Mouse (Mus musculus) lung, postnatal 10 days (tissue): ENCODE measurements around the gene Jdp2.
A peak's percentile ranks its signal among the peaks of the same experiment; 100 is the strongest.

ENCODE experiments used
- DNase-seq: peaks from one replicate; pipeline ENCODE4 v3.0.0; 2021

Gene Jdp2

DNA sequence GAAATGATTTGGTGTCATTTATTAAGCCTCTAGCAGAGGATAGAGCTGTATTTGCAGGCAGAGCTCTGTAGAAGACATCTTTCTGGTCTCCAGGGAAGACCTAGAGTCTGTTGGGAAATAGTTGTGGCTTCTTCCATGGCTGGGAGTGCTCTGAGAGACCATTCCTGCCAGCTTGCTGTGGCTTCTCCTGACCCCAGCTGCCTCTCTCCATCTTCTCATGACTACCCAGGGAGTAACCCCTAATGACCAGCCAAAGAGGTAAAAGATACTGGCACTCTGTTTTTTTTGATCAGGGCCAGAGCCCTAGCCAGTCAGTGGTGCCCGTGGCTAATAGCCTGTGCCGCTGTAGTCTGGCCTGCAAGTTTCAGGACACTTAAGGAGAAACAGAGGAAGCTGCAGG lies 3.3 kb downstream of the Jdp2 start:
- no peak for DNase-seq

DNA sequence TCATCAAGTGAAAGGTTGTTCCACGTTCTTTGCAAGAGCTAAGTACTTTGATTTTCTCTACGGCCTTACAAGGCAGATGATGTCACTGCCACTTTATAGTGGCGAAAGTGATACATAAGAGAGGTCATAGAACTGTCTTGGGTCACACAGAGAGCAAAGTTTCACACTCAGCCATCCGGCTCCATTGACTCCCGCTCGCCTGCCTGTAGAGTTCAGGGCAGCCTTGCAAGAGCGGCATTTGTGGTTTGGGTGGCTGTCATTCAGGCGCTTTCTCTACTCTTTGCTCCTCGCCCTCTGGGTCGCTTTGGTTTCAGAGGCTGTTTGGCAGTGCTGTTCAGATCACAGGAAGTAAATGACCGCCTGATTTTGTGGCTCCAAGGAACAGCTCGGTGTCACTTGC lies 4.0 kb downstream of the Jdp2 start:
- DNase-seq, result no peak

DNA sequence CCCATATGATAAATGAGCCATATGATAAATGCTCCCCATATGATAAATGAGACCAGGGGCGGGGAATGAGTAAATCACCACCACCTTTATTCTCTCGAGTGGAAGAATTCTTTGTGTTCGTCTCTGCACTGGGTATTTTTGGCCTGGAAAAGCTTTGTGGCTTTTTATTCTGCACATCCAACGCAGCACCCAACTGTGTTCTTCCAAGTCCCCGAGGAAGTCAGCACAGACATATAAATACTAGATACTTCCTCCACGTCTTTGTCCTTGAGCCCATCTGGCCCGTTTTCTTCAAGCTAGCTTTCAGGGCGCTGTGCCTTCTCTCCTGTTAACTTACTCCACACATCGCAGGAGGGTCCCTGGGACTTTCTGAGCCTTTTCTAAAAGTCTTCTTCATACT lies 4.9 kb downstream of the Jdp2 start:
- DNase-seq, result no peak

GRCm38 (mm10) chr12:85604301-85604998 lies 5.6 kb downstream of the Jdp2 start:
- peak; percentile 59 for DNase-seq

- no peak for DNase-seq
Measured at GRCm38 (mm10) chr12:85607519-85608449, 9.0 kb downstream of the Jdp2 start.

- no peak for DNase-seq
Measured at GRCm38 (mm10) chr12:85610167-85610566, 11.3 kb downstream of the Jdp2 start.

- no peak for DNase-seq
Measured at GRCm38 (mm10) chr12:85614090-85614489, 15.3 kb downstream of the Jdp2 start.

DNA sequence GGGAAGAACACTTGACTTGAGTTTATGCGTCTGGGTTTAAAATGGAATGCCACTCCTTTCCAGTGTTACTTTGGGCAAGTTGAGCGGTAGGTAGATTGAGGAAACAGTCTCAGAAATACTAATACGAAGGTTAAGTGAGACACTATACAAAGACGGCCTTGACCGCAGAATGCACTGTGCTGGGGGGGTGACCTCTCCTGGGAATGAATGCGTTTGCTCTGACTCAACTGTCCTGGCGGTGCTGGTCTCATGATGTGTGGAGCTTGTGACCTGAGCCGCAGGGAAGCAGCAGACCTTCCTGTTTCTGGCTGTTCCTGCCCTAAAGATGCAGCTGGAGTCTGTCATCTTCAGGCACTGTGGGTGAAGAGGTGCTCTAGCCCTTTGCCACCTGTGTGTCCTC lies 16.7 kb downstream of the Jdp2 start:
- no peak for DNase-seq

GRCm38 (mm10) chr12:85617885-85618284 lies 19.1 kb downstream of the Jdp2 start:
- no peak for DNase-seq

GRCm38 (mm10) chr12:85618430-85618829 lies 19.6 kb downstream of the Jdp2 start:
- DNase-seq, result no peak

GRCm38 (mm10) chr12:85619283-85619897 lies 20.6 kb downstream of the Jdp2 start:
- DNase-seq, result no peak

GRCm38 (mm10) chr12:85619898-85620443 lies 21.1 kb downstream of the Jdp2 start:
- no peak for DNase-seq

DNA sequence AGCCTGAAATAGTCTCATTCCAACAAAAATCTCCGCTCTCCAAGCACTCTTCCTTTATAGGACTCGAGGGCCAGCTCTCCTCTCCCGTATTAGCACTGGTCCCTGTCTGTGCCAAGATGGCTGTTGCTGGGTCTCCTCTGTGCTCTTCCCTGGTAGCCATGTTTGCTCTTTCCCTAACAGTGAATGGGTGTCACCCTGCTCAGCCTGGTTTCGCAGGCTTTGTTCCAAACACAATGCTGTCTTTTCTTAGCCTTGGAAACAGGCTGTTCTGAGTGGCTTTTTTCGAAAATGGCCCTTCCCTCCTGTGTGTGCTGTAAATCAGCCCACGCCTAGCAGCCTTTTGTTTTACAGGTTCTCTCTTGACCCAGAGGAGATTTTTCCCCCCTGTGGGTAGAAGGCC lies 22.2 kb downstream of the Jdp2 start:
- DNase-seq, result no peak

DNA sequence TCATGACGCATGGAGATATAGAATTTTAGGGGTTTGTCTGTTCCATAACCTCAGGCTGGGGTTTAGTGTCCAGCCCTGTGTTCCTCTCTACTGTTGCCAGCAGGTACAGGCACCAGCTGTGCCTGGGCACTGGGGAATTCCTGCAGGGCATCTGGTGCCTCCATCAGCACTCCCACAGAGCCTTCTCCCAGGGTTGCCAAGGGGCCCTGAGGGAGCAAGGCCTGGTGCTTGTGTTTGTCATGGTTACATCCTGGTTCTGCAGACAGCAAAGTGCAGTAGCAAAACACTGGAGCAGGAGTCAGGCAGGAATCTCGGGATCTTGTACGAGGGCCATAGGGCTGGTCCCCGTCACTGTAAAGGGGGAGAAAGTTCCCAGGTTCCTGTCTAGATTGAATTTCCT lies 22.8 kb downstream of the Jdp2 start:
- DNase-seq, result no peak

- no peak for DNase-seq
Measured at GRCm38 (mm10) chr12:85623711-85624110, 24.9 kb downstream of the Jdp2 start.

DNA sequence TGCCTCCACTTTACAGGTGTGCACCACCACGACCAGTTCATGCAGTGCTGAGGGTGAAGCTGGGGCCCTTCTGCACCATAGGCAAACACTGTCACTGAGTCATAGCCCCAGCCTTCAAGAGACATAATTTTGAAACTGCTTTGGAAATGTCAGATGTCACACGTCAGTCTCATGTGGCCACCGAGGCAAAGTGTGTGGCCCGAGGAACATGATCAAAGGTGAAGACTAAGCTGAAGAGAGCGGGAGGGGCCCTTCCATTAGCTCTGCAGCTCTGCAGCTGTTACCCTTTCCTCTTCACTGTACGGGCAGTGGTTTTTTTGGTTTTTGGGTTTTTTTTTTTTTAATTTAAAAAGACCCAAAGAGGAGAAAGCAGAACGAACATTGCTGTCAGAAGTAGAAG lies 25.8 kb downstream of the Jdp2 start:
- DNase-seq, result no peak

DNA sequence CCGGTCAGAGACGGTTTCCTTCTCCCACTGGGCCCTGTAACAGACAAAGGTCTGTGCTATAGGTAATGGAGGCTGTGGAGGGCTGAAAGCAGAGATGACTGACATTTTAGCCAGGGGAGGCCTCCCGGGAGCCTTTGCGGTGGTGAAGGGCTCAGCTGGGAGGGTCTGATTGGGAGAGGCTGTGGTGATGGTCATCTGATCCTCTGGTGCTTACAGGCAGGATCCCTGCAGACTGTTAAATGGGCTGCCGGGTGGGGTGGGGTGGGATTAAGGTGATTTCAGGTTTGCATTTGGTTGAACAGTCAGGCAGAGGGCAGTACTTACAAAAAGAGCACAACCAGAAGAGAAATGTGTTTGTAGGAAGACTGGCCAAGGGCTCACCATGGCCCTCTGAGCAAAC lies 27.0 kb downstream of the Jdp2 start:
- no peak for DNase-seq

- DNase-seq, result peak; percentile 84
Measured at GRCm38 (mm10) chr12:85629661-85630481, 31.0 kb downstream of the Jdp2 start.

DNA sequence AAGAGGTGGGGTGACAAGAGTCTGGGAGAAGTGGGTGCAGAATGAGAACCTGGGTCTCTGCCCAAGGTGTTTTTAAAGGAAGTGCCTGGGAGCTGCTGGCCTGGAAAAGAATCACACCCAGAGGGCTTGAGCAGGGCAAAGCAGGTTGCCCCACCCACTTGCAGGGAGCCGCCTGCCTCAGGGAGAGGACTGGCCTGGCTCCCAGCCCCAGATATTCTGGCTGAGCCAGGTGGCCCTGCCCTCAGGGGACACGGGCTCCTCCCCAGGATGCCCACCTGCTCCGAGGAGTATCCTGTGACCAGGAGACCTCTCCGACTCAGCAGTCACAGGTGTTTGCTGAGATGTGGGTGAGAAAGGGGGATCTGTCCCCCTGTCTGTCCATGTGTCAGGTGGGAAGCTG lies 32.4 kb downstream of the Jdp2 start:
- no peak for DNase-seq

GRCm38 (mm10) chr12:85632321-85632720 lies 33.5 kb downstream of the Jdp2 start:
- no peak for DNase-seq

DNA sequence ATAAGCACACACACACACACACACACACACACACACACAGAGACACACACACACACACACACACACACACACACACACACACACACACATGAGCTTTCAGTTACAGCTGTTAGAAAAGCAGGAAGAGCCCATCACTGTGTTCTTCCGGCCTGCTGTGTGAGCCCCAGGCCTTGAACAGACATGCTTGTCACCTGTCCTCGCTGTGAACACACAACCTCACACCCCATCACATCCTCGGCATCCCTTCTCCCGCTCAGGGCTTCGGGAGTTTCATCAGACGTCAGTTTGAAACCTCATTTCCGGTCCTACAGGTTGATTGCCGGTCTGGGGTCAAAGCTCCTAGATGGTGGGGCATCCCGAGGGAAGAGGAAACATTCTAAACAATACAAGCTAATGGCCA lies 39.1 kb downstream of the Jdp2 start:
- DNase-seq, result no peak

DNA sequence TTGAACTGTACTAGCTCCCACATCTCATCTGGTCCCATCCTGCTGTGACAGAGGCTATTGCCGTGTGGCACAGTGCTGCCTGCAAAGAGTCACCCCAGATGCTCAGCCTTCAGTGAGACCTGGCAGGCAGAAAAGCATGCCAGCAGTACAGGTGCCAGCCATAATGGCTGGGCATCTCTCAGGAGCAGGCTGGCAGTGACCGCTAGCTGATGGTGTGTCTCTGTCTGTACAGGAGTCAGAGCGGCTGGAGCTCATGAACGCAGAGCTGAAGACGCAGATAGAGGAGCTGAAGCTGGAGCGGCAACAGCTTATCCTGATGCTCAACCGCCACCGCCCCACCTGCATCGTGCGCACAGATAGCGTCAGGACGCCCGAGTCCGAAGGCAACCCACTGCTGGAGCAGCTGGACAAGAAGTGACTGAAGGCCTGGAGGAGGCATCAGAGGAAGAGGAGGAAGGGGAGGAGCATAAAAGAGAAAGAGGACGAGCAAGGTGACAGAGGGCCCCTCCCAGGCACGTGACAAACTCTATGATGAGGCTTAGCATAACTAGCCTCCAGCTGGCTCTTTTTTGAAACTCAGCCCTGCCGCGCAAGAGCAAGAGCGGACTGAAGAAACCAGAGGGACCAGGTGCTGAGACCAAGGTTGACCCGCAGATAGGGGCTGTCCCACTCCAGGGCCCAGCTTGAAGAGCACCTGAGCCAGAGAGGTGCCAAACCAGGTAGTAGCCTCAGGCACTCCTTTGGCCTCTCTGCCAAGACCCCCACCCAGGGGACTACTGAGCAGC lies 39.9 kb downstream of the Jdp2 start:
- DNase-seq, result peak; percentile 38
